Mouse (Mus musculus): ENCODE measurements around the gene Lims1.
A peak's percentile ranks its signal among the peaks of the same experiment; 100 is the strongest.

The Lims1 gene

GRCm38 (mm10) chr10:58446384-58447279, 123.4 kb downstream of the Lims1 start, which contains the start of gene Ranbp2:
Gene Ranbp2, plus strand, starts transcription at chr10:58446920.
- peak; percentile 97 for DNase-seq (ENCODE audit: low read depth)

DNA sequence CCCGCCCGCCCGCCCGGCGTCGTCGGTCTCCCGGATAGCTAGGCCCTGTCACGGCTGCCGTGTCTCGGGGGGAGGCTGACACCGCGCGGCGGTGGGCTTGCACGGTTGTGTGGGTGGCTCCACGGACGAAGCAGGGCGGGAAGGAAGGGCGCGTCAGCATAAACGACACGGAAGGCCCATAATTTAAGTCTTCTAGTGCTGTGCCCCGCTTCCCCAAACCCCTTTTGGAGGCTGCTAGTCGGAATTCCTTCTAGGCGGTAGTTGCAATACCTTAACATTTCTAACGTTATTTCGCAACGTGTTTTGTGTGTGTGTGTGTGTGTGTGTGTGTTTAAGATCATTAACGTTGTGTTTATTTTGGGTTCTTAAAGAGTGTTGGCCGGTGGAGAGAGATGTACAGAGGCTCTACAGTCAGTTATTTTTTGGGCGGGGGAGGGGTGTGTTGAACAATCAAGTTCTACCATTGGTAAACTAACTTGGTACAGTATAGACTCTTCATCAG, 124.1 kb downstream of the Lims1 start:
- DNase-seq (ENCODE audit: low read depth), result peak; percentile 25

DNA sequence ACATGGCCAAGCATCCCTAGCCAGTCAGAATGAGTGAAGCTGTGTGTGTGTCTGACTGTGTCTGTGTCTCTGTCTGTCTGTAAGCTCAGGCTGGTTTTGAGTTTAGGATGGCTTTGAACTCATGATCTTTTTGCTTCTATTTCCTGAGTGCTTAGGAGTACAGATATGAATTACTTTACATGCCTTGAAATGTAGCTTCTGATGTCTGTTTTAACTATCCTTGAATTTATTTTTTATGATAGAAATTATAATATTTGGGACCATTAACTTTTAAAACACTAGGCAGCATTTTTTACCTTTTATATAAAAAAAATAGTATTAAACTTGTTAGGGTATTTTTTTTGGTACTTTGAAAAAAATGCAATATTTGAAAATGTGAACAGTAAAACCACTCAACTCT, 128.3 kb downstream of the Lims1 start:
- DNase-seq (ENCODE audit: low read depth), result no peak

DNA sequence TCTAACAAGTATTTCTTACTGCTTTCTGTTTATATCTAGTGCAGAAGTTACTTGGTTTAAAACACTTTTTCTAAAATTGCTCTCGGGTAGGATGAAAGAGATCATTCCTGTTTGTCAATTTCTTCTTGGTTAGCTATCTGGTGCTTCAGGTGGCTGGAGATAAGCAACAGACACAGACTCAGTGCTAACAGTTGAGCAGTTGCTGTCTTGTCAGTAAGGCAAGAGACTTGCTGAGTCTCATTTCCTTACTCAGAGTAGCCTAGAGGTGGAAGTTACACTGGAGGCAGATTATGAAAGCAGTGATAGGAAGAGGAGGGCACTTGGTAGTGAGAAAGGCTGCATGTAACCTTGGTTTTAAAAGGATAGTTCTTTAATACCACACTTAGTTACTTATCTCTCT, 128.9 kb downstream of the Lims1 start:
- no peak for DNase-seq (ENCODE audit: low read depth)

GRCm38 (mm10) chr10:58459896-58460295, 136.6 kb downstream of the Lims1 start:
- DNase-seq (ENCODE audit: low read depth), result no peak

Measured in c-Kit-positive CD71-negative TER-119-negative erythroid progenitor cells, embryonic 14.5 days (primary cell).